Mouse (Mus musculus) adrenal gland, adult 10 weeks (tissue): ENCODE data around the gene Iqgap3. TPM values are rescaled to one million over a fixed set of nuclear protein-coding genes. Genes with fewer than 3 reads are reported as not detected.

Experiments
- polyA plus RNA-seq: library from polyadenylated mRNA; stranded (reverse); fragments of 350-450 nt; fragmentation: Illumina TruSeq; extraction: RNeasy Lipid Tissue Mini Kit (QIAGEN cat#74804); gene quantifications from one replicate; pipeline ENCODE4 v1.2.3, GENCODE M21; 2014; ENCODE audit warnings: low read depth, low replicate concordance

Iqgap3 gene
- polyA plus RNA-seq: 0.47 TPM

DNA sequence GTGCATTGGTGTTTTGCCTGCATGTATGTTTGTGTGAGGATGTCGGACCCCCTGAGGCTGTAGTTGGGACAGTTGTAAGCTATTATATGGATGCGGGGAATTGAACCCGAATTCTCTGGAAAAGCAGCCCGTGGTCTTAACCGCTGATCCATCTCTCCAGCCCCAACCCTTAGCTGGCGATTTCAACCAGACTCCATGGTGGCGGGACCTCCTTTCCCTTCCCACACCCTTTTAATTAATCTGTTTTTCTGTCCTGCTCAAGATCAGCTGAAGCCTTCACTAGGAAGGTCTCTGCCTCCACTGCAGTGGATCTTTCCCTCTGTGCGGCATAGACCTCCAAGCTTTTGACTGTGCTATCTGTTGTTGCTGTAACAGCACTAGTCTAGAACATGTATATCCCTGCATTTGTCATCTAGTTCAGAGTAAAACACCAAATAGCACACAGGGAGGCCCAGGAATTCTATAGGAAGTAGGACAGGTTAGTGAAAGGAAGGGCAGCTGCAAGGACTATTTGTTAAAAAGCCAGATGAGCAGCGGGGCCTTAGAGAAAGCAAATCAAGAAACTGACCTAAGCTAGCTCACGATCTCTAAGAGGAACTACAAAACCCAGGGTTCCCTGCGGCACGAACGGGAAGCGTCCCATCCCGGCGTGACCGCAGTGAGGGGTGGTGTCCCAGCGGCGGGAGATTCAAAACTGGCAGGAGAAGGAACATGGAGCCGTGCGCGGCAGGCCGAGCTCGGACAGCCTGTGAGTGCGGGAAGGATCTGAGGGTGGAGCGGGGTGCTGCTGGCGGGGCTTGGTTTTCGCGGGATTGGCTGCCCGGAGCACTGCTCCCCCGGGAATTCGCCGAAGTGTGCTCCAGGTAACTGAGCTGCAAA lies at the start of gene Iqgap3:
TSS of gene Iqgap3 (plus strand) at position 627 of the 879 bp plus-strand sequence.

DNA sequence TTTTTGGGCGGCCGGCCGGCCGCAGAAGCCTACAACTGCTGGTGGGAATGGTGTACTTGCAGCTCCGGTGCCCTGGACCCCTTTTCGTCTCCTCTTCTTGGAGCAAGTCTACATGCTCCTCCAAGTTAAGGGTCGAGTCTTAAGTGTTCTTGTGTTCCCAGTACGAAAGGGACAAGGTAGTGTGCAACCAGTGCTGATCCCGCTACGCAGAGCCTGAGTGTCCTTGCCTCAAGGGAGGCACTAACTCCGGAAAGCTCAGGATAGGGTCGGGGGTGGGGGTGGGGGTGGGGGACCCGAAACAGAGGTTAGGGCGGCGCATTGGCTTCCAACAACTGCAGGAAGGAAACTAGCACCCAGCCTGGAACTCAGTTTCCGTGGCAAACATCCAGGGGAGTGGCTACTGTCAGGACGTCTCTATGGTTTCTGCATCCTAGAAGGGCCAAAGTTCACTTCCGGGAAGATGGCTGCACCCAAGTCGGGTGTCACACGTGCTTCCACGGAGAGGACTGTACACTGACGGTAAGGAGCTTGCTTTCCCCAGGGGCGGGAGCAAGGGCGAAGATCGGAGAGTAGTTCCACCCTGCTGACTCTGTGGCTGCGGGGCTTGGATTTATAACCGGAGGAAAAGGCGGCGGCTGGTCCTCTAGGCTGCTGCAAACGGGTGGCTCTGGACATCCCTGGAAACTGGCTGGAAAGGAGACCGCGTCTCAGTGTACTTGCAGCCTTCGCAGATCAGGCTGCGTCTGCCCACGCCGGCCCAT lies 38.9 kb upstream of the Iqgap3 start, which contains the start of gene Gpatch4:
TSS of gene Gpatch4 (plus strand) at position 448 of the 761 bp plus-strand sequence.

DNA sequence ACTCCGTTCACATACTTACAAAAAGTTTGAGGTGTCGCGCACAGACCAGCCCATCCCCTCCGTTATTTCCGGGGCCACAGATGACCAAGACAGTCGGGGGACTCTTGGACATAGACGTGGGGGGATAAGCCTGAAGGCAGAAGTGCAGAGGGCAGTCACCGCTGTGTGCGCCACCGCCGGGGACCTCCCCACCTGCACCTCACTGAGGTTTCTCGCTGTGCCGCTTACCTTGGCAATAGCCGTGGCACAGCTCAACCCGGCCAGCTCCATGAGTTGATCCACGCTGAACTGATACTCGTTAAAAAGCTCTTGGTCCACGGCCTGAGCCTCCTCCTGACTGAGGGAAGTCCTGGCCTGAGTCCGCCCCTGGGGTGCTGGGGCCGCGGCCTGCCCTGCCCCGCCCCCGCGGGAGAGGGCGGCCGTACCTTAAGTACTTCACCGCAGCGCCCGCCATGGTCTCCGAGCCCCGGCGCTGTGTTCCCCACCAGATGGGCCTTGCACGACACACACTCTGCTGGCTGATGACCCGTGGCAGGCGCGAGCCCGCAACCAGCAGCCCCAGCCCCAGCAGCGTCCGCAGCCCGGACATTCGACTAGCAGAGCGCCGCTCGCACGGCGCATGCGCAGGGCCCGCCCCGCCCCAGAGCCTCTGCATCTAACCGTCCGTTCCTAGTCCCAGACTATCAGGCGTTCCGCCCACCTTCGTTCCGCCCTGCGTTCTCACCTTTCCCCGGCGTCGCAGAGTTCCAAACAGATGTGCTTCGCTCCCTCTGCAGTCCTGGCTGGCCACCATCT lies 23.7 kb upstream of the Iqgap3 start, which contains the start of gene Naxe:
TSS of gene Naxe (minus strand) at position 594 of the 795 bp plus-strand sequence.

DNA sequence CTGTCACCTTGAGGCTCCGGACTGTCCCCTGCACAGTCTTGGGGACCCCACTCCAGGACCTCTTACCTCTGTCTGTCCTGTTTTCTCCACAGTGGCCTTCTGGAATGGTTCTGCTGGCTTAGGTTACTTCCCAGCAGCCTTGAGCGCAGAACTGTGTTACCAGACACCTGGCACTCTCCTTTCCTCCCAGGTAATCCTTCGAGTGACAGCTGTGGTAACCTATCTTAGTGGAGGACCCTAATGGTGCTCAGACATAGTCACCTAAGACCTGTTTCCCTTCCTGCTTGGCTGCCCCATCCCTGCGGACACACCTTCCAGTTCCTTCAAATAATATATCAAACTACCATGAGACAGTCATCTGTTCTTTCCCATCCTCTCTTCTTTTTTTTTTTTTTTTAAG lies 3.6 kb upstream of the Iqgap3 start, which contains the start of gene Ttc24:
TSS of gene Ttc24 (minus strand) at position 101 of the 400 bp plus-strand sequence.

DNA sequence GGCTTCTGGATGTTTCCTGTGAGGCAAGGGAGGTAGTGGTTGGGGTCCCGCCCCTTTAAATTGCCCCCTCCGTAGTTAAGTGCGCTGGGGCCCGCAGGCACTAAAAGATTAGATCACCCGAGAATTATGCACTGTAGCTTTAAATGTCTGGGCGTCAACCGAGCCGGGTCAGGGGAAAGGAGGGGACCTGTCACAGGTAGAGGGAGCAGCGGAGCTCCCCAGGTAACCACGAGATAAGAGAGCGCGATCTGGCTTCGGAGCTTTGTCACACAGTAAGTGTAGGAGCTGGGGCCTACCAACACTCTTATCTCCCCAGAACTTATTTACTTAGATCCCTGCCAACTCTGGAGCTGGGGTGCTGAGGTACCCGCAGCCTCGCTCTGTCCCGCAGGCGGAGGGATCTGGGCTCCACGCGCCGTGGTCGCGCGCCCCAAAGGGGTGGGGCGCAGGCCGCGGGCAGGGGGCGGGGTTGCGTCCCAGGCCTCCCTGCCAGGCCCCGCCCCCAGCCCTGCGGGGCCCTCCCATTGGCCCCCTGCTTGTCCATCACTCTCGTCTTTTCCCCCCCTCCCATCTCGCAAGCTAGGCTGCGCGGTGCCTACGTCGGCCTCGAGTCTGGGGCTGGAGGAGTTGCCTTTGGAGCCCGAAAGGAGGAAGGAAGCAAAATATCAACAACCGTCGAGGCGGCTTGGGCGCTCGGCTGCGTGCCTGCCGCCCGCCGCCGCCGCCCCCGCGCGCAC lies 60.2 kb downstream of the Iqgap3 start, which contains the start of gene Mef2d:
TSS of gene Mef2d (plus strand) at position 586 of the 737 bp plus-strand sequence.

Other genes starting within 250 kb of the Iqgap3 start
- not detected for gene Sh2d2a, start 235.2 kb upstream of the Iqgap3 start, polyA plus RNA-seq
- 4.7 TPM for gene Prcc, start 196.4 kb upstream of the Iqgap3 start, polyA plus RNA-seq
- gene Hdgf, start 175.7 kb upstream of the Iqgap3 start, polyA plus RNA-seq: 152 TPM
- 102 TPM for gene Mrpl24, start 162.5 kb upstream of the Iqgap3 start, polyA plus RNA-seq
- gene Isg20l2, start 151.7 kb upstream of the Iqgap3 start, polyA plus RNA-seq: 19.4 TPM
- 11.0 TPM for gene Rrnad1, start 151.3 kb upstream of the Iqgap3 start, polyA plus RNA-seq
- not detected for gene Crabp2, start 133.3 kb upstream of the Iqgap3 start, polyA plus RNA-seq
- gene Nes, start 110.9 kb upstream of the Iqgap3 start, polyA plus RNA-seq: 11.4 TPM
- gene Bcan, start 81.7 kb upstream of the Iqgap3 start, polyA plus RNA-seq: 1.7 TPM
- not detected for gene Hapln2, start 54.4 kb upstream of the Iqgap3 start, polyA plus RNA-seq
- gene Gpatch4, start 38.9 kb upstream of the Iqgap3 start, polyA plus RNA-seq: 11.0 TPM
- 37.4 TPM for gene Naxe, start 23.5 kb upstream of the Iqgap3 start, polyA plus RNA-seq
- not detected for gene Ttc24, start 3.7 kb upstream of the Iqgap3 start, polyA plus RNA-seq
- 17.6 TPM for gene Mef2d, start 60.4 kb downstream of the Iqgap3 start, polyA plus RNA-seq
- not detected for gene Rhbg, start 172.7 kb downstream of the Iqgap3 start, polyA plus RNA-seq
- gene Gm38392, start 205.2 kb downstream of the Iqgap3 start, polyA plus RNA-seq: not detected
- gene Tsacc, start 215.0 kb downstream of the Iqgap3 start, polyA plus RNA-seq: 3.9 TPM
- 157 TPM for gene Cct3, start 215.1 kb downstream of the Iqgap3 start, polyA plus RNA-seq
- 2.6 TPM for gene Glmp, start 243.1 kb downstream of the Iqgap3 start, polyA plus RNA-seq